Mouse (Mus musculus): Measurements from ENCODE around the gene Pla2g4c. TPM values are rescaled to one million over a fixed set of nuclear protein-coding genes. Genes with fewer than 3 reads are reported as not detected.

Pla2g4c gene
- polyA plus RNA-seq, 1 experiment from 2014 or later: 1.1 TPM

DNA sequence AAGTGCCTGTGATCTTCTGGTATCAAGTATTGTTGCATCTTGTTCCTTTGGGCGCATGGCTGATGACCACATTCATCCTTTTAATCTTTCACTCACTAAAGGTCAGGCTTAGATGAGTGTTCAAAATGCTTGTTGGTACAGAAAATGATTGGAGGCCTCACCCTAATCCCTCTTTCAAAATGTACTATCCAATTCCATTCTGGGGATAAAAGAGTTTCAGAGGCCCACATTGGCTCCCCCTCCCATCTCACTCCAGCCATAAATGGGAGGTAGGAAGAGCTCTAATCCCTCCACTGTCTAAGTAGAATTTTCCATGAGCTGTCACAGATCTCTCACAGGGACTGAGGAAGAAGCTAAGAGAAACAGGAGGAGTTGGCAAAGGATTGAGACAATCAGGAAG is 73.4 kb downstream of the Pla2g4c start, which contains the start of gene Cabp5:
Gene Cabp5, plus strand, starts transcription at position 301 of the 400 bp plus-strand sequence.
- Histone ChIP-seq H3K4me3 (ENCODE audit: low read depth, low read length) (no peak within 1 kb of the TSS), H3K4me2 (replicated peaks; ENCODE audit: low read depth) (no peak within 1 kb of the TSS), H3K27ac (replicated peaks) (no peak within 1 kb of the TSS), H3K9me3 (ENCODE audit: control insufficient read depth, low read length) (no peaks in the 10 kb centered on the region), H3K4me1 (replicated peaks; ENCODE audit: control insufficient read depth, insufficient read depth) (no peaks in the 10 kb centered on the region), H3K9ac (ENCODE audit: low read length) (no peak within 1 kb of the TSS), H3K27me3 (ENCODE audit: control insufficient read depth, insufficient read depth, low read length) (no peaks in the 10 kb centered on the region), H3K36me3 (ENCODE audit: control insufficient read depth, insufficient read depth, low read length) (no peaks in the 10 kb centered on the region)
- ATAC-seq (ENCODE audit: low FRiP score, low TSS enrichment) (no peak), DNase-seq (ENCODE audit: low spot score) (no peak)
- TF ChIP-seq CTCF (IDR thresholded peaks at IDR 0.05; ENCODE audit: low read depth) (no peak), EP300 (optimal IDR thresholded peaks at IDR 0.05) (no peak)
- 73% methylated on average over 1 of the region's 1 CpGs for WGBS

Other genes with a start within 250 kb of the Pla2g4c start
- 0.01 TPM in 1 of 2 replicates, not detected in the other for gene Vmn1r85, start 229.5 kb upstream of the Pla2g4c start, polyA plus RNA-seq (2015; fragmentation: Nextera tagmentation; extraction: Ambion mirVana)
- gene Vmn1r86, start 204.7 kb upstream of the Pla2g4c start, polyA plus RNA-seq (2015; fragmentation: Nextera tagmentation; extraction: Ambion mirVana): not detected in 2 replicates
- gene Vmn1r87, start 184.5 kb upstream of the Pla2g4c start, polyA plus RNA-seq (2015; fragmentation: Nextera tagmentation; extraction: Ambion mirVana): 0.04 TPM in 1 of 2 replicates, not detected in the other
- 0.02 TPM in 1 of 2 replicates, not detected in the other for gene Vmn1r88, start 165.1 kb upstream of the Pla2g4c start, polyA plus RNA-seq (2015; fragmentation: Nextera tagmentation; extraction: Ambion mirVana)
- gene Vmn1r89, start 111.6 kb upstream of the Pla2g4c start, polyA plus RNA-seq (2015; fragmentation: Nextera tagmentation; extraction: Ambion mirVana): not detected in 2 replicates
- gene Lig1, start 47.4 kb upstream of the Pla2g4c start, polyA plus RNA-seq (2015; fragmentation: Nextera tagmentation; extraction: Ambion mirVana): 29.0 and 32.6 TPM in 2 replicates
- gene Zswim9, start 45.9 kb upstream of the Pla2g4c start, polyA plus RNA-seq (2015; fragmentation: Nextera tagmentation; extraction: Ambion mirVana): 2.1 and 2.9 TPM in 2 replicates
- gene Cabp5, start 73.5 kb downstream of the Pla2g4c start, polyA plus RNA-seq (2015; fragmentation: Nextera tagmentation; extraction: Ambion mirVana): not detected in 2 replicates
- not detected in 2 replicates for gene Bsph1, start 126.2 kb downstream of the Pla2g4c start, polyA plus RNA-seq (2015; fragmentation: Nextera tagmentation; extraction: Ambion mirVana)
- not detected in 2 replicates for gene Bsph2, start 246.4 kb downstream of the Pla2g4c start, polyA plus RNA-seq (2015; fragmentation: Nextera tagmentation; extraction: Ambion mirVana)